Mouse (Mus musculus) lung, postnatal 25 days (tissue): ENCODE data around the gene Mtus2.
"Not testable (repeated sequence)": the region's sequence is repeated elsewhere in the genome, so short reads cannot be mapped to it uniquely, and the experiment has no call there.

ENCODE experiments used
- DNase-seq: peaks from one replicate; pipeline ENCODE4 v3.0.0; 2022; ENCODE audit warnings: low spot score

The Mtus2 gene

DNA sequence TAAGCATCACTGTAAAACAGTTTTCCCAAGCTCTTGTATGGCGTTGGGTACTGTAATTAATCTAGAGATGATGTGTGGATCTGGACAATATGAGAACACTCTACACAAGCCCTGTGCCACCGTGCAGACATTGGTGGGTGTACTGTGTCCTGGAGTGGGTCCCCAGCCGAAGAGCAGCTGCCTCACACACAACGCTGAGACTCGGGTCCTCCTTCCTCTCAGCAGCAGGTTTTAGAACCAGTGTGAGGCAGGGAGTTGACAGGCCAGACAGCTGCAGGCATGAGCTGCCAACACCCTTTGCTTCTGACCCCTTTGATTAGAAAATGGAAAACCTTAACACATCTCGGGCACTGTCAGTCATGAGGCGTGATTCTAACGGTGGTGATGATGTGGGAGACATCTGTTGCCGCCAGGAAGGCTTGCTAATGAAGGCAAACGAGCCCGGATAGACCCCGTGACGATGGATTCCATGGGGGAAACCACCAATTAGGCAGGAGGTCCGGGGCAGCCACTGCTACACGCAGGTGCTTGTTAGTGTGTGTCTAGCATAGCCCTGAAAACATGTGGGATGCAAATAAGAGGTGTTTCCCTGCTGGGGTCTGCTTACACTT, 158.2 kb downstream of the Mtus2 start:
- no peak for DNase-seq

- no peak for DNase-seq
Observed at GRCm38 (mm10) chr5:148124354-148124753, 167.2 kb downstream of the Mtus2 start.

- DNase-seq = peak; percentile 18
Observed at GRCm38 (mm10) chr5:148130691-148131457, 173.8 kb downstream of the Mtus2 start.

DNA sequence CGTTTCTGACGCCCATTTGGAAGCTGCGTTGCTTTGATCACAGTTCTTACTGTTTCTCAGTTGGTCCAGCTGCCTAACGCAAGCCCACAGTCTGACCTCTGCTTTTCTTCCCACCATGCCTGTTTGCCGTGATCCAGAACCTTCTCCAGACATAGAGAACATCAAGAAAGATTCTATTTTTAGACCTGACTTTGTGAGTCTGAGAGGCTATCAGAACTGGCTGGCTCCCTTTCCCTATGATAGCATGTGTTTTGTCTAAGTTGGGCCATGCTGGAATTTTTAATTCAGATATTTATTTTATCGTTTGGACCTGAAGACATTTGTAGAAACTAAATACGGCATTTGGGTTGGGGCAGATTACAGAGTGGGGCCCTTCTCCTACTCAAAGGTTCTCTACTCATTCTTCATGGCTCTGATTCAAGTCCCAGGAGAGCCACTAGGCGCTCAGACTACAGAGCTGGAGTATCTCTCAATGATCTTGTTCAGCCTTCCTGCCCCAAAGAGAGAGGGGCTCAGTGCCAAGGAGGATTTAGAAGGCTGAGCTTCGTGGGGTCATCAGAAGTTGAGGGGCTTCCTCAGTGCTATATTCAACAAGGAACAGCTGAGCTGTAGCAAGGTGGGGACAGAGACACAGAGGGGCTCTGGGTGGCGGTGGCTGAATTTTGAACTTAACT, 174.5 kb downstream of the Mtus2 start:
- no peak for DNase-seq

DNA sequence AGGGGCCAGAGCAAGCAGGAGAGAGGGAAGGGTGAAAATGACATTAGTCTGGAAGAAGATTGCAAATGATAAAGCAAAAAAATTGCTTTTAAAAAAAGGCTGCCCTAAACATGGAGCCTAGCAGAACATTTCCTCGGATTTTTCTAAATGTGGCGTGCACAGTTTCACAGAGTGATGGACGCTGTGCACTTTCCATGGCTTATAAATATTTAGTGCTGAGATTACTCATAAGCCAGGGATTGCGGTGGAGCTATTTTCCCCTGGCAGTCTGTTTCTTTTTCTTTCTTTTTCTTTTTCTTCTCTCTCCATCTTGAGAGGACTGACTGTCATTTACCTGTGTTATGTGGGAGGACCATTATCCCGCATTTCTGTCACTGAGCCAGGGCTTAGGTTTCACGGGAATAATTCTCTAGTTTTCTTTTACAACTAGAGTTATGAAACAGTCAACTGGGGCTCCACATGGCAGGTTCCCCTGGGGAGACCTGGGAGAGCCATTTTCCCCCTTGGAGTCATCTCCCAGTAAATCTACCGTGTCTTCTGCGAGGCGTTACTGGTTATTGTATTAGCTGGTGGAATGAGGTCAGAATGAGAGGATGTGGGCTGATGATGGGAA, 176.4 kb downstream of the Mtus2 start:
- no peak for DNase-seq

GRCm38 (mm10) chr5:148141662-148142061, 184.5 kb downstream of the Mtus2 start:
- no peak for DNase-seq

GRCm38 (mm10) chr5:148146200-148146823, 189.2 kb downstream of the Mtus2 start:
- DNase-seq = no peak

- DNase-seq = no peak
Observed at GRCm38 (mm10) chr5:148151894-148152599, 194.9 kb downstream of the Mtus2 start.

DNA sequence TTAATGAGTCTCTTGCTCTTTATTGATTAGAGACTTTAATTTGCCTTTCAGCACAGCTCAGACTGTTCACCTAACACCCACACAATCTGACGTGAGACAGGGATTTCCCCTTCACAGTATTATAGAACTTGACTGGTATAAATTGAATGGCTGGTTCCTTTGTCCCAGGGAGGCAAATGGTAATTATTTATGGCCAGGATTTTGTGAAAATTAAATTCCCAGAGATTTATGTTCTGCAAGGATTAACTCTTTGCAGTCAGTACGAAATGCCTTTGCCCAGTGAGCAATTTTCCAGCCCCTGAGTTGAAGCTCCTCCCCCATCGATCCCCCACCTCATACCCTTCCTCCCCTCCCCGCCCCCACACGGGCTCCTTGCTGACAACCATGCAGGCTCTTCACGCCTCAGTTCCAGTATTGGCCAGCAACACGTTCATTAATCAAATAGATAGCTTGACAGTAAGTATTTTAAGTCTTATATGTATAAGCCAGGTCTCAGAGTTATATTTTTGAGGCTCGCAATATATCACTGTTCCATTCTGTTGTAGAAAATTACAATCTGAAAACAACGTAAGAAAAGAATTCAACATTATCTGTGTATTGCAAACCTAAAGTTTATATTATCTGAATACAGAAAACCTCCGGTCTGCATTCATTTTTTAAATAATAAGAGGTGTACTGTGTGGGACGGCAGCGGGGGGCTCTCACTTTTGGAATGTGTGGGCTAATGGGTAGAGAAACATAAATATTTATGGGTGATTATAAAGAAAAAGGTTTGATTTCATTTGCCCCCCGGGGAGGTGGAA, 195.7 kb downstream of the Mtus2 start:
- DNase-seq = no peak

- no peak for DNase-seq
Observed at GRCm38 (mm10) chr5:148153403-148153713, 196.2 kb downstream of the Mtus2 start.

DNA sequence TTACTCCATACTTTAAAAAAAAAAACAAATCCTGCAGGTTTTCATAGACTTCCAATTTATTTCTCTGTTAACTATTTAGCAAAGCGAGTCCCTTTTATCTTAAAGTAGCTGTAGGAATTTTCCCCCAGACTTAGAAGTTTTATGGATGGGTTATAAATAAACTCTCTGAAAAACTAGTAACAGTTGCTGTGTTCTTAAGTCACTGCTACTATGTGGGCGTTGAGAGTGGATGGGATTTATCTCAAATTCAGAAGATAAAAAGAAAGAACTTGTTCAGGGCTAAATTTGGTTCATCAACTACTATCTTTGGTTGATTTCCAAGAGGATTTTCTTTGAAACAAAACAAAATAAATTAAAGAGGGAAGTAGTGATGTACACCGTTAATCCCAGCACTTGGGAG, 197.6 kb downstream of the Mtus2 start:
- DNase-seq = no peak

GRCm38 (mm10) chr5:148159328-148159727, 202.2 kb downstream of the Mtus2 start:
- DNase-seq = no peak

DNA sequence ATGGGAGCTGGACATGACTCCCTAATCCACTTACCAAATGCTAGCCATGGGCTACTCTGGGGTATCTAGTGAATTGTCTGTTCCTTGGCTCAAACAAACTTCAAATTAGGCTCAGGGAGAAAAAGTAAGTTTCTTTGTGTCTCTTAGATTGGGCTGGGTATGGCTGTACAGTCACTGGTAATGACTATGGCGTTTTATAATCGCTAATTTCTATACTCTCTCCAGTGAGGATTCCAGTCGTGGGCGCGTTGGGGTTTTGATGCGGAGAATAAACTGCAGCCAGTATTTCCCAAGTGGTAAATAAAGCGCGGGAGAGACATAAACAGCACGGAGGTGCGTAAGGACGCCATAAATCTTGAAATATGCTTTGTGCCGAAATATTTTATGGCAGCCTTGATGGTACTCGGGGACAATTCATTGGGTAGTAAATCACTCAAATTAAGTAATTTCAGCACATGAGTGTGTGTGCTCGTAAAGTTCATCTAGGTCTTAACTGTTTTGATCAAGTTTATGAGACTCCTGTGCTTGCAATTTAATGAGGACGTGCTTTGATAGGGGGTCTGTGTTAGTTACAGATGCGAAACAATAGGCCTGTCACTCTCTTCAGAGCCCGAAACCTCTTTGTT, 203.5 kb downstream of the Mtus2 start:
- no peak for DNase-seq

DNA sequence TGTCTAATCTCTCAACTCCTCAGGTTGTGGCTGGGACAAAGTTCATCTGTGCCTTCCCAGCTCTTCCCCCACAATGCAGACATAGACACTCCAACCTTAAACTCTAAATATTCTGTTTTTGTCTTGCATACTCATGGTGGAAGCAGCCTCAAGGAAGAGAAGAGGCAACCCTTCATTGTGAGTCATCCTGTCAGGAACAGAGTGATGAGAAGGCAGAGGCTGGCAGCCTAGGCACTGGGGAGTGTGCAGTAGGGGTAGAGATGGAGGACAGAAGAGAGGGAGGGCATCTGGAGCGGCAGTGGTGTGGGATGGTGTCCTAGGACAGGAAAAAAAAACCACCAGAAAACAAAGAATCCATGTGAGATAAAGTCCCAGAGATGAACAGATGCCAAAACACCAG, 208.0 kb downstream of the Mtus2 start:
- no peak for DNase-seq

GRCm38 (mm10) chr5:148175091-148175490, 218.0 kb downstream of the Mtus2 start:
- no peak for DNase-seq

GRCm38 (mm10) chr5:148175742-148176426, 218.8 kb downstream of the Mtus2 start:
- no peak for DNase-seq

GRCm38 (mm10) chr5:148176539-148176938, 219.4 kb downstream of the Mtus2 start:
- DNase-seq = not testable (repeated sequence)

DNA sequence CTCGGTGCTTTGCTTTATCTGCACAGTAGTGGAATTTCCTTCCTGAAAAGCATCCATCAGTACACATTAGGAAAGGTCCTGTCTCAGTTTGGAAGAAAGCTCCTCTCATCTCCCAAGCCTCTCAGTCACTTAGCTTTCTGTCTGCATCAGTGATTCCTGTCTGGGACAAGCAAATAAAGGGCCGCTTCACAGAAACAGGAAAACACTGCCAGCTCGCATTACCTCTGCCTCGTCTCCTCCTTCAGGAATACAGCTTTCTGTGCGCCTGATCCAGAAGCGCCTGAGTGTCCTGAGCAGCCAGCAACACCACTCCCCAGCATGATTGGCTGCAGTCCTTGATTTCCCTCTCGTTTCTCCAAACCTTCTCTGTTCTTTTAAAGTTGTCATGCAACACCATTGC, 222.1 kb downstream of the Mtus2 start:
- no peak for DNase-seq

- peak; percentile 10 for DNase-seq
Observed at GRCm38 (mm10) chr5:148180590-148181307, 223.6 kb downstream of the Mtus2 start.
